Comparison of ENCODE assay signal across 23 mouse cellular contexts in the genomic region with DNA sequence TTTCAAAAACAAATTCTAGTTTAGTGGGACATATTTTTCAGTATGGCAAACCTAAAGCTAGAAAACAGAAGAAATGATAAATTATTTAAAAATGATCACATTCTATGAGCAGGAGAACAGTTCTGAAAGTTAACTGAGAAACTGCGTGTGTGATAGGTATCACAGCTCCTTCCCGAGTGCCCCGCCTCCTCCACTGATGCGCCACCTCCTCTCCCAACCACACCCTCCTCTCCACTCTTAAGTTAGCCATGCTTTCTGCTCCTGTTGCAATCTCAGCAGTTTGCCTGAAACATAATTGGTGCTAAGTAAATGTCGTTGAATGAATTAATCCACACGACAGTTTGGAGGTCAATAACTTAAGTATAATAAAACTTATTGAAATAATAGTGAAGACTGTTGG. TPM values are rescaled to one million over a fixed set of nuclear protein-coding genes. Genes with fewer than 3 reads are reported as not detected.
DNase-seq lines count a peak whose midpoint lies in the region; ATAC-seq and TF ChIP-seq lines count a peak whose summit lies in the region.
"Had no signal": no experiment of that assay in that cellular context is flagged by ENCODE, and none has a peak within 500 bp of the region (broad histone marks: within the 10 kb centered on the region; RNA-seq: fewer than 3 reads in every experiment).

No protein-coding gene starts in this region.

- no peaks in the 10 kb centered on the region for H3K4me1 ChIP-seq in lung, postnatal 0 days (ENCODE audit: insufficient read depth, low read depth, low read length)
- H3K4me1 ChIP-seq: embryonic facial prominence, embryonic 10.5 days; embryonic facial prominence, embryonic 12.5 days had no signal

- H3K36me3 ChIP-seq in lung, postnatal 0 days (ENCODE audit: insufficient read depth, low read length), result no peaks in the 10 kb centered on the region
- H3K36me3 ChIP-seq: embryonic facial prominence, embryonic 12.5 days; forebrain, embryonic 15.5 days had no signal

- no peak overlapping the region for H3K4me3 ChIP-seq in lung, postnatal 0 days (ENCODE audit: low read depth, low read length)
- H3K4me3 ChIP-seq: embryonic facial prominence, embryonic 10.5 days; embryonic facial prominence, embryonic 12.5 days; forebrain, embryonic 13.5 days; forebrain, embryonic 15.5 days had no signal

- 77% methylated on average over 6 of the region's 6 CpGs for WGBS in lung, postnatal 0 days

- TF ChIP-seq CTCF in lung, postnatal 0 days (IDR thresholded peaks at IDR 0.05), result no peak

- peak; percentile 22 for DNase-seq in heart, adult 11 months
- DNase-seq in heart, adult 8-10 months (ENCODE audit: low spot score), result no peak
- DNase-seq in lung, postnatal 0 days (ENCODE audit: low spot score), result peak; percentile 50
- no peak for DNase-seq in lung, postnatal 14 days
- DNase-seq in 3T3-L1 (ENCODE audit: low read depth, low spot score), result peak; percentile 6
- DNase-seq in right cerebral cortex, adult 2 months (ENCODE audit: low spot score in 2 of 2), result no peak
- DNase-seq: adrenal gland, adult 8-10 months; adrenal gland, postnatal 14 days; adrenal gland, postnatal 36 days; cerebellum, adult 11-12 months; cerebellum, adult 2 months; cerebellum, adult 9-10 months; cerebellum, postnatal 10 days; cerebellum, postnatal 25 days had no signal

- no peaks in the 10 kb centered on the region for H3K27me3 ChIP-seq in lung, postnatal 0 days (replicated peaks; ENCODE audit: insufficient read depth, low read length)
- H3K27me3 ChIP-seq: CH12.LX; embryonic facial prominence, embryonic 12.5 days; forebrain, embryonic 13.5 days; forebrain, embryonic 15.5 days; Patski had no signal

- no peak for ATAC-seq in lung, postnatal 0 days
- peak; percentile 80; the same call in 1 of the 2 replicates for ATAC-seq in megakaryocyte-erythroid progenitor cell, adult 5-6 weeks (replicated peaks; ENCODE audit: low FRiP score, low TSS enrichment, poor library complexity, severe bottlenecking)
- ATAC-seq in CD4-positive, CD25-positive, alpha-beta regulatory T cell, adult 4 months, result no peak
- ATAC-seq: activated CD4-positive, CD25-positive, alpha-beta regulatory T cell, adult 4 months; forebrain, embryonic 13.5 days; forebrain, embryonic 15.5 days; Patski had no signal

- H3K9ac ChIP-seq in lung, postnatal 0 days (replicated peaks; ENCODE audit: low read depth), result no peak overlapping the region
- H3K9ac ChIP-seq: embryonic facial prominence, embryonic 12.5 days; forebrain, embryonic 13.5 days; forebrain, embryonic 15.5 days had no signal

- no peak overlapping the region for H3K4me2 ChIP-seq in lung, postnatal 0 days (replicated peaks; ENCODE audit: low read depth, low read length)
- H3K4me2 ChIP-seq: embryonic facial prominence, embryonic 12.5 days; forebrain, embryonic 13.5 days; forebrain, embryonic 15.5 days had no signal

- H3K9me3 ChIP-seq in lung, postnatal 0 days (ENCODE audit: low read length), result no peaks in the 10 kb centered on the region
- H3K9me3 ChIP-seq: embryonic facial prominence, embryonic 12.5 days had no signal

- TF ChIP-seq EP300 in lung, postnatal 0 days (IDR thresholded peaks at IDR 0.05), result no peak

- H3K27ac ChIP-seq in lung, postnatal 0 days (ENCODE audit: low read length), result no peak overlapping the region
- H3K27ac ChIP-seq: embryonic facial prominence, embryonic 10.5 days; embryonic facial prominence, embryonic 12.5 days; forebrain, embryonic 13.5 days; forebrain, embryonic 15.5 days had no signal

RNA-seq across cellular contexts. Expression of gene Reps1, which starts 27.1 kb away (rescaled TPM):
- total RNA-seq in heart, adult 8-10 months (2022), result 10 to 100 TPM; 27.0 to 30.8 (median 29.0) TPM
- 10.7 and 10.8 TPM in 2 replicates for polyA plus RNA-seq in lung, postnatal 0 days (2015; fragmentation: Nextera tagmentation; extraction: Ambion mirVana)
- 44.4 and 55.8 TPM in 2 replicates for total RNA-seq in megakaryocyte-erythroid progenitor cell, adult 5-6 weeks (2014; fragmentation: Nextera tagmentation)
- total RNA-seq in megakaryocyte-erythroid progenitor cell, adult 5-6 weeks (2017), result 23.0 and 25.5 TPM in 2 replicates
- 10 to 100 TPM; 34.9 to 39.9 TPM for polyA plus RNA-seq in CD4-positive, CD25-positive, alpha-beta regulatory T cell, adult 4 months (2017; shearing (Covaris generic))

RNA-seq across cellular contexts. Expression of gene Abracl, which starts 59.7 kb away (rescaled TPM):
- total RNA-seq in heart, adult 8-10 months (2022), result 10 to 100 TPM; 21.4 to 36.3 (median 25.7) TPM
- 137 and 148 TPM in 2 replicates for polyA plus RNA-seq in lung, postnatal 0 days (2015; fragmentation: Nextera tagmentation; extraction: Ambion mirVana)
- total RNA-seq in megakaryocyte-erythroid progenitor cell, adult 5-6 weeks (2014; fragmentation: Nextera tagmentation), result 83.6 and 104 TPM in 2 replicates
- 129 and 168 TPM in 2 replicates for total RNA-seq in megakaryocyte-erythroid progenitor cell, adult 5-6 weeks (2017)
- polyA plus RNA-seq in CD4-positive, CD25-positive, alpha-beta regulatory T cell, adult 4 months (2017; shearing (Covaris generic)), result 100 to 1,000 TPM; 346 to 495 TPM

Comparison
In these comparisons a context has a peak if more than half of its experiments do, and no peak if none do; other contexts are left out.
1. DNase-seq: peak in heart, adult 11 months (single experiment), lung, postnatal 0 days (single experiment) and 3T3-L1 (single experiment); none in heart, adult 8-10 months (single experiment), lung, postnatal 14 days (single experiment) and right cerebral cortex, adult 2 months (0 of 2).